Mouse (Mus musculus): ENCODE results near the gene Coq7.

The Coq7 gene

GRCm38 (mm10) chr7:118462818-118463762 lies 70.1 kb downstream of the Coq7 start:
- no peak for DNase-seq (ENCODE audit: low read depth, low spot score)

GRCm38 (mm10) chr7:118461400-118462136 lies 71.6 kb downstream of the Coq7 start:
- no peak for DNase-seq (ENCODE audit: low read depth, low spot score)

Data from telencephalon, adult 2 months (tissue).